Mouse (Mus musculus): Measurements from ENCODE around the gene Asb11. TPM values are rescaled to one million over a fixed set of nuclear protein-coding genes. Genes with fewer than 3 reads are reported as not detected.

Asb11 gene
- total and polyA plus RNA-seq, 3 experiments = 2.5 to 3.2 TPM; not detected in 1

- no peak overlapping the region for H3K4me3 ChIP-seq (ENCODE audit: control insufficient read depth in 1 of 2, insufficient read depth in 1 of 2, low read depth in 2 of 2, low read length in 2 of 2)
- TF ChIP-seq GATA1 (IDR thresholded peaks at IDR 0.05; ENCODE audit: low read depth, low read length) = 0 out of 2 replicates have a peak, but pooled peaks have one; percentile 34
- TF ChIP-seq EP300 (IDR thresholded peaks at IDR 0.05; ENCODE audit: low read depth in 1 of 2, low read length in 2 of 2) = peak; percentile 60 to 66
- peak; percentile 65; the same call in 1 of the 2 replicates for TF ChIP-seq TCF12 (IDR thresholded peaks at IDR 0.05; ENCODE audit: low read depth, low read length)
- TF ChIP-seq NELFE (IDR thresholded peaks at IDR 0.05; ENCODE audit: low read depth, low read length) = no peak
- no peak for TF ChIP-seq RCOR1 (IDR thresholded peaks at IDR 0.05; ENCODE audit: low read depth, low read length)
- peak; percentile 57 for TF ChIP-seq TAL1 (IDR thresholded peaks at IDR 0.05; ENCODE audit: low read length)
- TF ChIP-seq RAD21 (IDR thresholded peaks at IDR 0.05; ENCODE audit: low read depth, low read length) = no peak
- TF ChIP-seq ETS1 (IDR thresholded peaks at IDR 0.05; ENCODE audit: low read depth, low read length) = peak; percentile 48; the same call in 1 of the 2 replicates
- TF ChIP-seq ZMIZ1 (IDR thresholded peaks at IDR 0.05; ENCODE audit: low read depth, low read length) = no peak
- TF ChIP-seq MYC (IDR thresholded peaks at IDR 0.05; ENCODE audit: low read depth, low read length) = no peak
These were observed 4.1 kb upstream of the Asb11 start for GRCm38 (mm10) chrX:164432682-164433081.

GRCm38 (mm10) chrX:164439462-164439861 is 2.7 kb downstream of the Asb11 start:
- Histone ChIP-seq H3K27me3 (ENCODE audit: control insufficient read depth in 1 of 2, insufficient read depth in 2 of 2, low read length in 2 of 2) (no peaks in the 10 kb centered on the region), H3K79me2 (ENCODE audit: control insufficient read depth, insufficient read depth, low read length, poor library complexity) (no peaks in the 10 kb centered on the region), H3K4me1 (ENCODE audit: control insufficient read depth in 1 of 2, insufficient read depth in 2 of 2, low read length in 2 of 2) (peaks cover 6 to 7% of the 10 kb centered on the region in 2 experiments), H3K4me3 (ENCODE audit: control insufficient read depth in 1 of 2, insufficient read depth in 1 of 2, low read depth in 2 of 2, low read length in 2 of 2) (no peak overlapping the region), H3K27ac (ENCODE audit: control insufficient read depth, low read depth, low read length) (no peak overlapping the region), H3K36me3 (ENCODE audit: control insufficient read depth in 1 of 2, insufficient read depth in 2 of 2, low read length in 2 of 2) (peaks cover 0 to 10% of the 10 kb centered on the region in 2 experiments; a peak in 3 of 4 replicates), H3K9me3 (replicated peaks; ENCODE audit: insufficient read depth, low read length) (no peaks in the 10 kb centered on the region), H3K9ac (ENCODE audit: control insufficient read depth, low read depth, low read length, poor library complexity, severe bottlenecking) (no peak overlapping the region)
- TF ChIP-seq HCFC1 (IDR thresholded peaks at IDR 0.05; ENCODE audit: low read depth, low read length) = no peak
- no peak for TF ChIP-seq TBP (IDR thresholded peaks at IDR 0.05; ENCODE audit: low read depth, low read length)
- TF ChIP-seq USF2 (IDR thresholded peaks at IDR 0.05; ENCODE audit: borderline replicate concordance in 1 of 2, insufficient read depth in 1 of 2, low read depth in 1 of 2, low read length in 2 of 2) = no peak
- TF ChIP-seq TCF12 (IDR thresholded peaks at IDR 0.05; ENCODE audit: low read depth, low read length) = no peak
- TF ChIP-seq MAX (IDR thresholded peaks at IDR 0.05; ENCODE audit: low read length) = no peak
- no peak for TF ChIP-seq POLR2AphosphoS2 (IDR thresholded peaks at IDR 0.05; ENCODE audit: low read length)
- no peak for TF ChIP-seq MXI1 (IDR thresholded peaks at IDR 0.05; ENCODE audit: low read depth, low read length)
- no peak for TF ChIP-seq MAFK (IDR thresholded peaks at IDR 0.05; ENCODE audit: borderline replicate concordance, low read depth, low read length)
- no peak for TF ChIP-seq POLR2AphosphoS5 (IDR thresholded peaks at IDR 0.05; ENCODE audit: borderline replicate concordance, low read depth, low read length)
- TF ChIP-seq UBTF (IDR thresholded peaks at IDR 0.05; ENCODE audit: borderline replicate concordance, insufficient read depth, low read depth, low read length) = no peak
- no peak for TF ChIP-seq RAD21 (IDR thresholded peaks at IDR 0.05; ENCODE audit: low read depth, low read length)
- TF ChIP-seq BHLHE40 (IDR thresholded peaks at IDR 0.05; ENCODE audit: borderline replicate concordance, low read depth, low read length) = no peak
- no peak for TF ChIP-seq NELFE (IDR thresholded peaks at IDR 0.05; ENCODE audit: low read depth, low read length)
- TF ChIP-seq JUND (IDR thresholded peaks at IDR 0.05; ENCODE audit: low read depth, low read length) = no peak
- no peak for TF ChIP-seq NRF1 (IDR thresholded peaks at IDR 0.05; ENCODE audit: insufficient read depth, low read depth, low read length, poor library complexity, severe bottlenecking)
- no peak for TF ChIP-seq EP300 (IDR thresholded peaks at IDR 0.05; ENCODE audit: low read depth in 1 of 2, low read length in 2 of 2)
- TF ChIP-seq CTCF (IDR thresholded peaks at IDR 0.05 in 2 of 3, conservative IDR thresholded peaks at IDR 0.05 in 1 of 3; ENCODE audit: control insufficient read depth in 1 of 3, insufficient read depth in 1 of 3, low read depth in 2 of 3, low read length in 3 of 3, poor library complexity in 1 of 3, severe bottlenecking in 1 of 3) = no peak
- TF ChIP-seq MYC (IDR thresholded peaks at IDR 0.05; ENCODE audit: low read depth, low read length) = no peak
- no peak for TF ChIP-seq ETS1 (IDR thresholded peaks at IDR 0.05; ENCODE audit: low read depth, low read length)
- no peak for DNase-seq (ENCODE audit: low read depth, low spot score)

More at GRCm38 (mm10) chrX:164432682-164433081, 4.1 kb upstream of the Asb11 start:
- Histone ChIP-seq H3K36me3 (ENCODE audit: control insufficient read depth in 1 of 2, insufficient read depth in 2 of 2, low read length in 2 of 2) (peaks cover 16 to 45% of the 10 kb centered on the region in 2 experiments), H3K9ac (ENCODE audit: control insufficient read depth, low read depth, low read length, poor library complexity, severe bottlenecking) (no peak overlapping the region), H3K27ac (ENCODE audit: control insufficient read depth, low read depth, low read length) (no peak overlapping the region), H3K79me2 (ENCODE audit: control insufficient read depth, insufficient read depth, low read length, poor library complexity) (no peaks in the 10 kb centered on the region), H3K9me3 (replicated peaks; ENCODE audit: insufficient read depth, low read length) (no peaks in the 10 kb centered on the region), H3K27me3 (ENCODE audit: control insufficient read depth in 1 of 2, insufficient read depth in 2 of 2, low read length in 2 of 2) (no peaks in the 10 kb centered on the region), H3K4me1 (ENCODE audit: control insufficient read depth in 1 of 2, insufficient read depth in 2 of 2, low read length in 2 of 2) (peaks cover 8 to 33% of the 10 kb centered on the region in 2 experiments; a peak in 3 of 4 replicates)
- peak; percentile 40 for DNase-seq (ENCODE audit: low read depth, low spot score)
